Mouse (Mus musculus): ENCODE measurements around the gene Olfr655.

The Olfr655 gene

DNA sequence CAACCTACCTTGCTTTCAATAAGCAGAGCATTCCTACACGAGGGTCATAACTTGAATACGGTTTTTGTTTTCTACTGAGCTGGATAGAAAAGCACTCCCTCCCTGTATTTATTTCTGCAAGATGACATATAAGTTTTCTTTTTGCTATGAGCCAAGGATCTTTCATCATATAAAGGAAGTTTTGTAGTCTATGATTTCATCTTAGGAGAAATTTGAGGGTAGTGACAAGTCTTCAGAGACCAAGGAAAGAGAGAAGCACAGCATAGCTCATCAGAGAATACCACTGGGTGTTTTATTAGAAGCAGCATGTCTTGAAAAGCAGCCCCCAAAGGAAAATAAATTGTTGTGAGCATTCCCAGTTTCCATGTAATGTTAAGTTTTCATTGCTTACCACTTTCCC is at the start of gene Olfr655:
Gene Olfr655 (minus strand): TSS at position 101 of the 400 bp plus-strand sequence.
- DNase-seq (ENCODE audit: low read depth, low spot score), result no peak

DNA sequence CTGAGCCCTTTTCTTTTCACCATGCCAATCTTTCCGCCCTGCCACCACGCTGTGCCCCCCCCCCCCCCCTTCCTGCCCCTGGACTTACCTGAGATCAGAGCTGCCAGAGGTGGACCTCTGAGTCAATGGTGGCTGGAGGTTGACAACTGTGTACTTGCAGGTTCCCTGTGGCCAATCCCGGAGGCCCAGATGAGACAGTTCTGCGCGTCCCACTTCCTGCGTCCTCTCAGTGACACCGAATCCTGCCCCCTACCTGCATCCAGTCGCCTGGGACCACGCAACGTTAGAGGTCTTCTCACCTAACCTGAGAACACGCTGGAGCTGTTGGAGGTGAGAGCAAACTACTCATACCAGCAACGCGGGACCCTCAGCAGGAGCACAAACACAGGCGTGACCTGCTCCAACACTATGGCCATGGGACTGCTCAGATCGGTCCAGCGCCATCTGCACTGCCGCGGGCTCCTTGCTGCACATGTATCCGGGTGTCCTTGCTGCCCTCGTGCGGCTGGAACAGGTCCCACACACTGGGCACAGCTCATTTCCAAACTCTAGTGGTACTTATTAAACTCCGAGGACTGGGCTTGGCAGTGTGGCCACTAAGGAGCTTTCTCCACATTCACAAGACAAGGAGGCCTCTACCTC is 45.4 kb upstream of the Olfr655 start, which contains the start of gene Olfr658:
Gene Olfr658 (minus strand): TSS at position 465 of the 642 bp plus-strand sequence.
- DNase-seq (ENCODE audit: low read depth, low spot score), result peak; percentile 75

DNA sequence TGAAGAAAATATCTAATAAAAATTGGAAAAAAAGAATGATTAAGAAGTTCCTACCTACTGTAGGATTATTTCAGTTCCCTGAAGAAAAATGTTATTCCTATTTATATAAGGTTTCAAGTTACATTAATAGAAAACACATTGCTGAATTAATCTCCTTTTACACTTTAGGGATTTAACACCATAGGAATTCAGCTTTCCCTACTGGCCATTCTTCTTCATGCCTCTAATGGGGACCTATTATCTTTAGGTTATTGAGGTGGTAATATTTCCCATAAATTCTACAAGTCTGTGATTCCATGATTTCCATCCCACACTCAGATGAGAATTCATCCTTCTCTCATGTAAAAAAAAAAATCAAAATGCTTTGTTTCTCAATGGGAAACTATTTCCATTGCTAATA is 22.9 kb upstream of the Olfr655 start, which contains the start of gene Olfr657:
Gene Olfr657 (plus strand): TSS at position 301 of the 400 bp plus-strand sequence.
- DNase-seq (ENCODE audit: low read depth, low spot score), result no peak

DNA sequence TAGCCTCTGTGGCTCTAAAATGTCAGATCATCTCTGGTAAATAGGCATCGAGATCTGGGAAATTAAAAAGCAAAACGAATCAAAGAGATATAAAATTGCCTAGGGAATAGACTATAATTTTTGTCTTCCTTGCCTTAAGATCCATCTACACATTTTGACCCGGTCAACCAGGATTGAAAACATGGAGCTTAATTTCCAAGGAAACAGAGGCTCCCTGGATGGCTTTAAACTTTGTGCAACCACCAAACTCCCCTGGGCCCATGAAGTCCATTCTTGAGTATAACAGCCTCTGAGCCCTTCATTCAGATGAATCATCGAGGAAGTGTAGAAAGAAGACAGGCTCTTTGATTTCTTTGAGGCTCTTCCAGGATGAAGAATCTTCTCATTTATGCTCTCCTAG is 12.1 kb upstream of the Olfr655 start, which contains the start of gene Olfr656:
Gene Olfr656 (plus strand): TSS at position 301 of the 400 bp plus-strand sequence.
- DNase-seq (ENCODE audit: low read depth, low spot score), result no peak

DNA sequence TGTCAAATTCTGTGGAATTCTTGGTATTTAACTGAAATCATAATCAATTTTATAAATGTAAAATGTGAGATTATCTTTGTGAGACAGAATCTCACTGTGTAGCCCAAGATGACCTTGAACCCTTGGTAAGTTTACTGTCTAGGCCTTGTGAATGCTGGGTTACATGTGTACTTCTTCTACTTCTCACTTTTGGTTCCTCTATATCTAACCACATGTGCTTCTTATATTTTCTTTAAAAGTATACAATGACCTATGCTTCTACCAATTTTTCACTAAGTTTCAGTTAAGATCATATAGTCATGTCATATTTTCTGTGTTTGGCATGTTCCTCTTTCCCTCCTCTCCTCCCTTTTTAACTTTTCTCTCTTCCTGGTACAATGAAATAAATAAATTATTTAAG is 3.1 kb upstream of the Olfr655 start:
- DNase-seq (ENCODE audit: low read depth, low spot score), result no peak

DNA sequence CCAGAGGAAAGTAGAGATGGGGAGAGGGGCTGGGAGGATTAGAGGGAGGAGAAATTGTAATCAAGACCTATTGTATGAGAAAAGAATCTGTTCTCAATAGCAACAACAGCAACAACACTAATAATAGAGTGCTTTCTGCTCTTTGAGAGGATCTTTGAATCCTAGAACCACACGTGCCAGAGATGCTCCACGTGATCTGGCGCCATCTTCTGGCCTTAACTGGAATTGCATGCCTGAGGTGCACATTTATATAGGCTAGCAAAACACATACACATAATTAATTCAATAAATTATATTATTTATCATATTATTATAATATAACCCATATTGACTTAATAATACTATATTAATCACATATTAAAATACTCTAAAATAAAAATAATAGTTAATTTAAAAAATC is 1.6 kb upstream of the Olfr655 start:
- peak; percentile 60 for DNase-seq (ENCODE audit: low read depth, low spot score)

DNA sequence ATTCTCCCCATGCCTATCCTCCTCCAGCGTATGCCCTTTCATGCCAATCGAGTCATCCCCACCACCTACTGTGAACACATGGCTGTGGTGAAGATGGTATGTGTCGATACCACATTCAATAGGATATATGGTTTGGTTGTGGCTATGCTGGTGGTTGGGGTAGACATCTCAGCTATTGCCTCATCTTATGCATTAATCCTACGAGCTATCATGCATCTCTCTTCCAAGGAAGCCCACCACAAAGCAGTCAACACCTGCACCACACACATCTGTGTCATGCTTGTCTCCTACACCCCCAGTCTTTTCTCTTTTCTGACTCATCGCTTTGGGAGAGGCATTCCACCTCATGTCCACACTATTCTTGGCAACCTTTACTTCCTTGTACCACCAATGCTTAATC is 13.3 kb downstream of the Olfr655 start:
- DNase-seq (ENCODE audit: low read depth, low spot score), result no peak

DNA sequence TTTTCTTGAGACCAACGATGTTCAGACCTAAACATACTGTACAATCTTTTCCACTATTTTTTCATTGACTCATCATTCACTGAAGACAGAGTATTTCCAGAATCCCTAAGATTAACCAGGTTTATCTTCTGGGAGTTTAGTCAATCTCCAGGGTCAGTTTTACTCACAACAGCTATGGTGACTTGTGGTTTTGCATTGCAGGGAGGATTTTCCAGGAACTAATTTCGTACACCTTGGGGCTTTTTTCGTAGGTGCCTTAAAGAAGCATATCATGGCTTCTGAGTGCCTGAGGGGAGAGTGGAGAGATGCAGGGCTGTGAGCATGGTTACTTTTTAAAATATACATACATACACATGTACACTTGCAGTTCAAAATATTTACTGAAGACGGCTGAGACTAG is 14.9 kb downstream of the Olfr655 start, which contains the start of gene Olfr654:
Gene Olfr654 (plus strand): TSS at position 301 of the 400 bp plus-strand sequence.
- no peak for DNase-seq (ENCODE audit: low read depth, low spot score)

DNA sequence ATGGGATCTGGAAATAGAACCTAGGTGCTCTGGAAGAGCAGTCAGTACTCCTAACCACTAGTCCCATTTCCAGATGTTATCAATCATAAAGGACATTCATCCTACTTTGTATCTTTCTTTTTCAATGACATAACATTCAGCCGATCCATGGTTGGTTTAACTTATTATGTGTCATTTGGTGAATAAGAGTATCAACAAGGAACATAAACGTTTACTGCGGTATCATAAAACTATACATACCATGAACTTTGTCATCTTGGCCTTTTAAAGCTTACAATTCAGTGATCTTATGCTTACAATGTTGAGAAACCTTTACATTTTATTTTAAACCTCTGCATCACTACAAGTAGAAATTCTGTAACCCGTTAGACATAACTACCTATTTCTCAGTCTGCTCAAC is 20.1 kb downstream of the Olfr655 start:
- no peak for DNase-seq (ENCODE audit: low read depth, low spot score)

DNA sequence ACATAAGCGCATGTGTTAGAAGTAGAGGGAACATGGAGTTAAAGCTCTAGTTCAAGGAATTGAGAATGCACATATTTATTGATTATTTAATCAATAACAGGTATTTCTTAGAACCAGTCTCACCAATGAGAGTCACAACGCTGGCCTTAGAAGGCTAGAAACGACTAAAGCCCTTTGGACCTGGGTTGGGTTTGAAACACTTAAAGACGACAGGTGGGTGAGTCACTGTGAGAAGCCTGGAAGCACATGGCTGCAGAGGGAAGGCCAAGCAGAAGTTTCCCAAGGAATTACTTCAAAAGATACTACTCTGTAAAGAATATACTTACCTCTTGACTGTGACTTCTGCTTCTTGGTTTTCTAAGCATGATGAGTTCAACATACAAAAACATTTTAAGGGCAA is 20.7 kb downstream of the Olfr655 start:
- no peak for DNase-seq (ENCODE audit: low read depth, low spot score)

DNA sequence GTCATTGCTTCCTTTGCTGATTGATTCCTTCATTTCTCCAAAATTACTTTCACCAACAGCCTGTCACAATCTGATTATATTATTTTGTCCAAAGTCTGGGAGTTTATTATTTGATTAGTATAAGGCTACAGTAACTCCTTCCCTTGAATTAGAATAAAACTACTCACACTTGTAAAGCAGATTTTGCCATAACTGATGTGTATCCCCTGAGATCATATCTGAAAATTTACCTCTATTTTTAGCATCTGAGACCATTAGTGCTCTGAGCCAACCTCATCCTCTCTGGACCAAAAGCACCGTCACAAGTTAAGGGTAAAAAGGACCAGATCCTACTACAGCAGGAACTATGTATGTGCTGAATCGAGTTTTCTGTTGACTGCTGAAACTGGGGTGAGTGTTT is 24.6 kb downstream of the Olfr655 start, which contains the start of gene Olfr653:
Gene Olfr653 (plus strand): TSS at position 301 of the 400 bp plus-strand sequence.
- no peak for DNase-seq (ENCODE audit: low read depth, low spot score)

DNA sequence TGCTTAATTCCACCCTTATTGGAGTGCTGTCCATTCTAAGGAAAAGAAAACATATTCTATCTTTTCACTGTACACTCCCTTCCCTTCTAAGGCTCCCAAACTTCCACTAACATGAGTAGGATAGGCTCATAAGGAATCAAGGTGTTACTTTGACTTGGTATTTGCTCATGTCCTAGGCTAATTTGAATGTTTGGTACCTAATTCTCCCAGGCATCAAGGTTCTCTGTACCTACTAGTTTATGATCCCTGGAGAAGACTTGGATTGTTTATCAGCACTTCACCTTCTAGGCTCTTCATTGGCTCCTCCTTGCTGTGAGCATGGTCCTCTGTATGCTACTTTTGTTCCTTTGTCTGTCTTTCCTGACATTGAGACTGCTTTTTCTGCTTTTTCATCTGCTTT is 41.0 kb downstream of the Olfr655 start, which contains the start of gene Olfr652:
Gene Olfr652 (plus strand): TSS at position 301 of the 400 bp plus-strand sequence.
- DNase-seq (ENCODE audit: low read depth, low spot score), result peak; percentile 6

DNA sequence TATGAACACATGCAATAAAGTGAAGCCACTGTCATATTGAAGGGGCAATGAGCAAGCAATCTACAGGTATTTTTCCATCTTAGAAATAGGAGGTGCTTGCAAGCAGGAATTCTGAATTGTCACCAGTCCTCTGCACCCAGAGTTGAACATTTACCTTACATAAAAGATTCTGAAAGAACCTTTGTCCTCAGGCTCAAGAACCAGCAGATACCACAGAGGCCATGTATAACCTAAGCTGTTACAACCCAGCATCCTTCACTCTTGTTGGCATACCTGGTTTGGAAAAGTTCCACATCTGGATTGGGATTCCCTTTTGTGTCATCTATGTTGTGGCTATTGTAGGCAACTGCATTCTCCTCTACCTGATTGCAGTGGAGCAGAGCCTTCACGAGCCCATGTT is 48.9 kb downstream of the Olfr655 start:
- no peak for DNase-seq (ENCODE audit: low read depth, low spot score)

DNA sequence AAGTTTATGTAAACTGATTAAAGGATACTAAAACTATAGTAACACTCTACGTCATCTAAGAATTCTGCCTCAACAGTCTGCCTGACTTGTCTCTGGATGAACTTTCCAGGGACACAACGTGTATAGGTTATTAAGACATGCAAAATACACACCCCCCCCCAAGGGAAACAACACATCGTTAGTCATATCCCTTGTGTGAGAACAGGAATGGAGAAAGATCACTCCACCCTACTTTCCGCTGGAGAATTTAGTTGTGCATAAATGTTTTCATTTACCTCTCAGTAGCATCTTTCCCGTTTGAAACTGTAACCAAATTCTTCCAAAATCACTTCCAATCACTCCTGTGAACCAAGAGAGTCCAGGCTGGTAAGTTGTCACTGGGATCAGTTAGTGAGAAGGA is 51.7 kb downstream of the Olfr655 start, which contains the start of gene Olfr651:
Gene Olfr651 (plus strand): TSS at position 301 of the 400 bp plus-strand sequence.
- DNase-seq (ENCODE audit: low read depth, low spot score), result no peak
